Mouse (Mus musculus): ENCODE data around the gene Draxin.
"Not testable (repeated sequence)": the region's sequence is repeated elsewhere in the genome, so short reads cannot be mapped to it uniquely, and the experiment has no call there.

The Draxin gene

GRCm38 (mm10) chr4:148151267-148152168 is 21.0 kb upstream of the Draxin start, which contains the start of gene Fbxo6:
Gene Fbxo6 (minus strand): TSS chr4:148152140.
- DNase-seq (ENCODE audit: low read depth, low spot score) = peak; percentile 82

DNA sequence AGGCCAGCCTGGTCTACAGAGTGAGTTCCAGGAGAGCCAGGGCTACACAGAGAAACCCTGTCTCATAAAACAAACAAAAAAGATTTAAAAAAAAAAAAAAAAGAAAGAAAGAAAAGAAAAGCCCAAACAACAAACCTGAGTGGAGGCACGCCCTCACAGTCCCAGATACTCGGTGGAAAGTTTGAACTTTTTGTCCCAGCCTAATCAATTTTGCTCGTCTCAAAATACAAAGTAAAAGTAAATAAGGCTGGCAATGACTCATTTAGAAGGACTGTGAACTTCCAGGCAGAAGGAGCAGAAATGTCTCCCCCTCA is 20.4 kb upstream of the Draxin start:
- no peak for DNase-seq (ENCODE audit: low read depth, low spot score)

GRCm38 (mm10) chr4:148150242-148150641 is 19.7 kb upstream of the Draxin start:
- DNase-seq (ENCODE audit: low read depth, low spot score) = no peak

DNA sequence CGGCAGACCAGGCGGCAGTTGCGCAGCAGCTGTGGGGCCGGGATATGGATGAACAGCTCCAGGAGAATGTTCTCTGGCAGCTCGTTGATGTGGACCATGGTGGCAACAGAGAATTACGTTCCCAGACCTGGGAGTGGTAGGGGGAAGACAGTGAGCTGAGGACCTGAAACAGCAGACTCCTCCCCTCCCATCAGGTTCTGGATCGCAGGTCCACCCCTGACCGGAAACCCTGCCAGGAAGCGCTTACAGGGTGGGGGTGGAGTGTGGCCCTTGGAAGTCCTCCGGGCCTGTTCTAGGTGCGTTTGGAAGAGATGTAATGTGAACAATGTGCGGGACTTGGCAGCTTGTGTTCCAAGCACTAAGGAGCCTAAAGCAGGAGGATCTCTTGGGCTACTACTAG is 19.0 kb upstream of the Draxin start:
- no peak for DNase-seq (ENCODE audit: low read depth, low spot score)

GRCm38 (mm10) chr4:148147714-148148113 is 17.2 kb upstream of the Draxin start:
- no peak for DNase-seq (ENCODE audit: low read depth, low spot score)

GRCm38 (mm10) chr4:148143721-148144120 is 13.2 kb upstream of the Draxin start:
- no peak for DNase-seq (ENCODE audit: low read depth, low spot score)

- peak; percentile 82 for DNase-seq (ENCODE audit: low read depth, low spot score)
Observed at GRCm38 (mm10) chr4:148140098-148141011, 9.9 kb upstream of the Draxin start.

DNA sequence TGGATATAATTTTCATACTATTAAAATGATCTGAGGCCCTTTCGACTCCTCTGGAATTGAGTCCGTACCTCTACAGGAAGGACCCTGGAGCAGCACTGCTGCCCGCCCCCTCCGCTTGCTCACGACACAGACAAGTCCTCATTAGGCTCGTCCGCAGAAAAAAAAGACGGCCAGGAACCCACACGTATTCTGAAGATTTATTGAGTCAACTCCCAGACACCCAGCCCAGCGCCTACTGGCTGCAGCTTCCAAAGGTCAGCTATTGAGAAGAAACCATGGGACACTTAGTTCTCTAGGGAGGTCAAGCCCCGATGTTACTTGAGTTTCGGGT is 9.2 kb upstream of the Draxin start:
- no peak for DNase-seq (ENCODE audit: low read depth, low spot score)

GRCm38 (mm10) chr4:148137503-148137902 is 7.0 kb upstream of the Draxin start:
- DNase-seq (ENCODE audit: low read depth, low spot score) = no peak

DNA sequence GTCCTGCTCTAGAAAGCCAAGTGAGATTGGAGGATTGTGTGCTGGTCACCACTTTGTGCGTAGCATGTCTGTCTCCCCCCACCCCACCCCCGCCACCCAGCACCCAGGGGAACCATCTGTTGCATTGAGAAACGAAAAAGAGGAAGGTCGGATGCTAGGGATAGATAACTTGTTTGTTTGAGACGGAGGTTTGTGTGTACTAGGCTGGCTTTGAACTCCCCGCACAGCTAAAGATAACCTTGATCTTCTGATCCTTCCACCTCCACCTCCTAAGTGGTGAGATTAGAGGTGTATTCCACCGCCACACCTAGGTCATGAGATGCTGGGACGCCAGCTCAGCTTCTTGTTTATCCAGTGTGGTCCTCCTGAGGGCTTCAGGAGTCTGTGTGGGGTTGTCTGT is 4.5 kb upstream of the Draxin start:
- DNase-seq (ENCODE audit: low read depth, low spot score) = no peak

- no peak for DNase-seq (ENCODE audit: low read depth, low spot score)
Observed at GRCm38 (mm10) chr4:148131497-148132081, 1.1 kb upstream of the Draxin start.

DNA sequence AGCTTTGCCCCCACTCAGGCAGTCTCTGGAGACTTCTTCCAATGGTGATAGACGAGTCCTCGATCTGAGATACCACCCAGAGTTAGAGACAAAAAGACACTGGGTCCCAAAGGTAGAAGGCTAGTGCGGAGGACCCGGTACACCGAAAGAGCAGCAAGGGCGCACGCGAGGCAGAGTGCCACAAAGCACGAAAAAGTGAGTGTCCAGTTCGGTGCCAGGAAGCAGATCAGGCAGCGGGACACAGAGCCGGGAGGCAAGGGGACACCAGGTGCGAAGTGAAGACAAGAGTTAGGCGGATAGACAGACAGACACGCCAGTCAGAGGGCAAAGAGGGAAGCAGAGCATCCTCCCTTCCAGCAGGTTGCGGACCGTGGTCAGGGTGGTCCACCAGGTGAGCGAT is 365 bp downstream of the Draxin start, which contains the start of gene Mad2l2:
Gene Mad2l2 (plus strand): TSS at position 252 of the 400 bp plus-strand sequence.
- no peak for DNase-seq (ENCODE audit: low read depth, low spot score)

DNA sequence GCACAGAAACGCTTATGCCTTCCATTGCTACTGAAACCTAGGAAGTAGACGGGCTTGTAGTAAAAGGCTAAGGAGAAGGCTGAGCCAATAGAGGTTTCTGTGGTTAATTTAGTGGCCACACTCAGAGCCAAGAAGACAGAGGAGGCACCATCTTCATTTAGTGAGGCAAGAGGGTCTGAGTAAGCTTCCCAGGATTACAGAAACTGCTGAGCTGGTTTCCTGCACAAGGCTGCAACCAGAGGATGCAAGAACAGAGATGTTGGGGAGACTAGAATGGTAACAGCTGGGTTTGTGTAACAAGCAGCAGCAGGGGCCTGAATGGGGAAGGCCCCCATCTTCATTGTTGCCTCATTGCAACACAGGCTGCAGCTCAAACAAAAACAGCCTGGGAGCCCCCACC is 1.8 kb downstream of the Draxin start:
- DNase-seq (ENCODE audit: low read depth, low spot score) = no peak

- no peak for DNase-seq (ENCODE audit: low read depth, low spot score)
Observed at GRCm38 (mm10) chr4:148128241-148128640, 2.3 kb downstream of the Draxin start.

DNA sequence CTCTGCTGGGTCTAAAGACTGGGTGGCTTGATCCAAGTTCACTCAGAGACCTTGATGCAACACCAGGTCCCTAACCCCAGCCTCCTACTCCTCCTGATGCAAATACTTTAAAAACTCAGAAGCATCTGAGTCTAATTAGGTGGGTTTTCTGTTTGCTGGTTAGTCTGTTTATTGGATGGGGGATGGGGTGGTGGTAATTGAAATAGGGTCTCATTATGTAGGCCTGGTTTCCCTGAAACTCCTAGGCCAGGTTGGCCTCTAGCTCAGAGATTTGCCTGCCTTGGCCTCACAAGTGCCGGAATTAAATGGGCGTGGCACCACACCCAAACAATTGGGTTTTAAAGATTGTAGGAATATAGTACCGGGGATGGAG is 7.8 kb downstream of the Draxin start:
- DNase-seq (ENCODE audit: low read depth, low spot score) = no peak

DNA sequence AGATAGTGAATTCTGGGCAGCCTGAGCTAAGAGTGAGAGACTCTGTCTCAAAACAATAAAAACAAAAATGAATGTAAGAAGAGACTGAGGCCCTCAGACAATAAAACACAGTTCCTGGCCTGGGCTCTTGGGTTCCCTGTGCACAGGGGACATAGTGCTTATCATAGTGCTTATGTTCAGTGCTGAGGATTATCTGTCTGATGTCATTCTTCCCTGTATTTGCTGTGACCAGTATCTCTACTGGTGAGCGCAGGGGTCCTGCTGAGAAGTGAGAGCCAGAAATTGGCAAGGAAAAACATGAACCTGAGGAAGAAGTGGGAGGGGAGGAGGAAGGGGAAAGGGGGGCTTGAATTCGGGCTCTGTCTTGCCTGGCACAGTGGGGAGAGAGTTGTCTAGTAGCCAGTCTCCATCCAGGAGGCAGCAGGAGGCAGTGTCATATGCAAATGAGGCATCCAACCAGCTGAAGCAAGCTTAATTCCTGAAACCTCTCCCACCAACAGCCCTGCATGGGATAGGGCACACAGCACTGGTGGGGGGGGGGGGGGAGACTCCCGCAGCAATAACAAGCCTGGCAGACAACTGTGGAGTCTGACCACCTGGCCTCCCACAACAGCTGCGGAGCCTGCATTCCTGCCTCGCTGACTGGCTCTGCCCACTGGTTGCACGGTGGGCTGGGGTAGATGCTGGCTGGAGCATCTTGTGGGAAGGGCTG is 8.4 kb downstream of the Draxin start:
- DNase-seq (ENCODE audit: low read depth, low spot score) = no peak

GRCm38 (mm10) chr4:148121362-148121761 is 9.1 kb downstream of the Draxin start:
- no peak for DNase-seq (ENCODE audit: low read depth, low spot score)

GRCm38 (mm10) chr4:148120555-148120954 is 9.9 kb downstream of the Draxin start:
- DNase-seq (ENCODE audit: low read depth, low spot score) = no peak

DNA sequence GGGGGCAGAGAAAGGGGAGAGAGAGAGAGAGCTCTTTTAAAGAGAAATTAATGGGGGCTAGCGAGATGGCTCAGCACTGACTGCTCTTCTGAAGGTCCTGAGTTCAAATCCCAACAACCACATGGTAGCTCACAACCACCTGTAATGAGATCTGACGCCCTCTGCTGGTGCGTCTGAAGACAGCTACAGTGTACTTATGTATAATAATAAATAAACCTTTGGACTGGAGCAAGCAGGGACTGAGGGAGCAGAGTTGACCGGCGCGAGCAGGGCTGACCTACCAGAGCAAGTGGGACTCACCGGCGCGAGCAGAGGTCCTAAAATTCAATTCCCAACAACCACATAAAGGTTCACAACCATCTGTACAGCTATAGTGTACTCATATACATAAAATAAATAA is 10.9 kb downstream of the Draxin start:
- not testable (repeated sequence) for DNase-seq (ENCODE audit: low read depth, low spot score)

DNA sequence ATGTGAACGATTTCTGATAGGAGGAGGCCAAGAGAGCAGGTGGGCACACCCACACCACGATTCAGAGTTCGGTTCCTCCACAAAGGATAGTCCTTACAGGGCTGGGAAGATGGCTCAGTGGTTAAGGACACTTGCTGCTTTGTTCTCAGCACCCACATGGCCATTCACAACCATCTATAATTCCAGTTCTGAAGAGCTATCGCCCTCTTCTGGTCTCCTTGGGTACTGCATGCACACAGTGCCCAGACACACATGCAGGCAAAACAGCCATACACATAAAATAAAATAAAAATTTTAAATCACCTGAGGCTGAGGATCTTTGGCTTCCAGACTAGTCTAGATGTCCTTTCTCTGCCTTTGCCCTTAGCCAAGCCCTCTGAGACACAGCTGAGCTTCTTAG is 13.1 kb downstream of the Draxin start:
- DNase-seq (ENCODE audit: low read depth, low spot score) = no peak

DNA sequence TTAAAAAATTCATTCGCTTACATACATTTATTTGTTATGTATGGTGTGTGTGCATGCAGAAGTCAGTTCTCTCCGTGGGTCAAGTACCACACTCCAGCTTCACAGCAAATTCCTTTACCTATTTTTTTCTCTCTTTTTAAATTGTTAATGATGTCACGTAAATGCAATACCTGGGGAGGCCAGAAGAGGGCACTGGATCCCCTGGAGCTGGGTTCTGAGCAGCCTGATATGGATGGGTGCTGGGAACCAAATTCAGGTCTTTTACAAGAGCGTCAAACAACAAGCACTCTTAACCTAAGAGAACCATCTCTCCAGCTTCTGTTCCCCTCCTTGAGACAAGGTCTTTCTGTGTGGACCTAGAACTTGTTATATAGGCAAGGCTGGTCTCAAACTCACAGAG is 13.8 kb downstream of the Draxin start:
- DNase-seq (ENCODE audit: low read depth, low spot score) = no peak

GRCm38 (mm10) chr4:148115467-148115866 is 15.0 kb downstream of the Draxin start:
- DNase-seq (ENCODE audit: low read depth, low spot score) = no peak
